Mouse (Mus musculus) frontal cortex, postnatal 10 days (tissue): ENCODE results near the gene Cyp4f13.
A peak's percentile ranks its signal among the peaks of the same experiment; 100 is the strongest.

Experiments used
- DNase-seq, 2 experiments: peaks; one replicate each; pipeline ENCODE4 v3.0.0; 2022; ENCODE audit warnings: low spot score in 2 of 2, mixed read lengths in 1 of 2

Cyp4f13 gene

GRCm38 (mm10) chr17:32906172-32906571, 41.0 kb downstream of the Cyp4f13 start:
- no peak for DNase-seq

- no peak for DNase-seq
These were observed 42.0 kb downstream of the Cyp4f13 start for GRCm38 (mm10) chr17:32905239-32905638.

GRCm38 (mm10) chr17:32904414-32904813, 42.8 kb downstream of the Cyp4f13 start:
- DNase-seq: no peak

GRCm38 (mm10) chr17:32901751-32902525, 45.3 kb downstream of the Cyp4f13 start:
- DNase-seq: no peak

- DNase-seq: no peak
These were observed 51.8 kb downstream of the Cyp4f13 start for GRCm38 (mm10) chr17:32895421-32895820.

GRCm38 (mm10) chr17:32893901-32894300, 53.3 kb downstream of the Cyp4f13 start:
- DNase-seq: no peak

- peak; percentile 84 to 87 for DNase-seq
These were observed 55.7 kb downstream of the Cyp4f13 start, which contains the start of gene Zfp870 for GRCm38 (mm10) chr17:32891239-32892180. Gene Zfp870, minus strand, starts transcription at chr17:32891642.

- no peak for DNase-seq
These were observed 56.4 kb downstream of the Cyp4f13 start for GRCm38 (mm10) chr17:32890852-32891238.

- no peak for DNase-seq
These were observed 57.6 kb downstream of the Cyp4f13 start for GRCm38 (mm10) chr17:32889611-32890010.

- DNase-seq: no peak
These were observed 66.6 kb downstream of the Cyp4f13 start for GRCm38 (mm10) chr17:32880320-32881218.

- no peak for DNase-seq
These were observed 68.4 kb downstream of the Cyp4f13 start for GRCm38 (mm10) chr17:32878773-32879172.

- DNase-seq: no peak
These were observed 69.6 kb downstream of the Cyp4f13 start for GRCm38 (mm10) chr17:32877471-32878171.
